ENCODE assay signal across 17 mouse cellular contexts in genomic region chr2:79410247-79410902, GRCm38 (mm10). TPM values are rescaled to one million over a fixed set of nuclear protein-coding genes. Genes with fewer than 3 reads are reported as not detected.
"Had no signal": no experiment of that assay in that cellular context is flagged by ENCODE, and none has a peak within 500 bp of the region (broad histone marks: within the 10 kb centered on the region; RNA-seq: fewer than 3 reads in every experiment).

No protein-coding gene starts in this region.

- H3K4me2 ChIP-seq: limb, embryonic 15.5 days; liver, embryonic 13.5 days; lung, embryonic 15.5 days; midbrain, embryonic 11.5 days; midbrain, embryonic 15.5 days; neural tube, embryonic 13.5 days had no signal

- H3K27ac ChIP-seq: limb, embryonic 15.5 days; liver, embryonic 13.5 days; lung, embryonic 15.5 days; macrophage; midbrain, embryonic 15.5 days; neural tube, embryonic 13.5 days had no signal

- H3K4me3 ChIP-seq: limb, embryonic 15.5 days; liver, embryonic 13.5 days; lung, embryonic 15.5 days; megakaryocyte, embryonic 14.5 days; midbrain, embryonic 15.5 days; neural tube, embryonic 13.5 days had no signal

- H3K9ac ChIP-seq: limb, embryonic 15.5 days; liver, embryonic 13.5 days; liver, postnatal 0 days; lung, embryonic 15.5 days; midbrain, embryonic 15.5 days; neural tube, embryonic 13.5 days had no signal

- H3K36me3 ChIP-seq: limb, embryonic 15.5 days; liver, embryonic 13.5 days; lung, embryonic 15.5 days; midbrain, embryonic 15.5 days; neural tube, embryonic 13.5 days had no signal

- DNase-seq: kidney, adult 18-20 months; layer of hippocampus, adult 9-11 months; layer of hippocampus, postnatal 36 days; liver, embryonic 13.5 days; liver, postnatal 0 days; lung, postnatal 14 days; right cerebral cortex, adult 18-20 months; right cerebral cortex, postnatal 25 days; thymus, postnatal 36 days had no signal

- ATAC-seq: liver, postnatal 0 days; midbrain, embryonic 15.5 days had no signal

- H3K4me1 ChIP-seq: limb, embryonic 15.5 days; liver, embryonic 13.5 days; lung, embryonic 15.5 days; megakaryocyte, embryonic 14.5 days; midbrain, embryonic 15.5 days; neural tube, embryonic 13.5 days had no signal

- H3K9me3 ChIP-seq: limb, embryonic 15.5 days; liver, embryonic 13.5 days; lung, embryonic 15.5 days; megakaryocyte, embryonic 14.5 days; midbrain, embryonic 15.5 days; neural tube, embryonic 13.5 days had no signal

- H3K27me3 ChIP-seq: limb, embryonic 15.5 days; liver, embryonic 13.5 days; lung, embryonic 15.5 days; midbrain, embryonic 15.5 days; neural tube, embryonic 13.5 days had no signal

RNA-seq across cellular contexts. Expression of gene Neurod1, which starts 46.2 kb away (rescaled TPM):
- polyA plus RNA-seq: limb, embryonic 15.5 days; liver, embryonic 13.5 days; liver, postnatal 0 days; lung, embryonic 15.5 days; macrophage; thymus, postnatal 0 days had no signal
